ENCODE assay signal across 21 mouse cellular contexts in the genomic region with DNA sequence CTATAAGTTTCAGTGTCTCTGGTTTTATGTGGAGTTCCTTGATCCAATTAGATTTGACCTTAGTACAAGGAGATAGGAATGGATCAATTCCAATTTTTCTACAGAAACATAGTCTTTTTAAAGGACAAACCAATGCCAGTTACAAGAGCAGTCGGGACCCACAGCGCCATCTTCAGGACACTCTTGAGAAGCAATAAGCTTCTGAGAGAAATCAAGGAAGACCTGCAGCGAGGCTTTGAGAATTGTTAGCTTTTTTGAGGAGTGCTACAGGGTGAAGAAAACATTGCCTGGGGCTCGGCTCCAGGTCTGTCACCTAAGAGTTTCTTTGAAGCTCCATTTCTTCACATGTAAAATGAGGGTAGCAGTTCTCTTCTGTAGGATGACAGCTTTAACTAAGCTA.
A peak's percentile ranks its signal among the peaks of the same experiment; 100 is the strongest.
DNase-seq lines count a peak whose midpoint lies in the region; ATAC-seq and TF ChIP-seq lines count a peak whose summit lies in the region.
"Had no signal": no experiment of that assay in that cellular context is flagged by ENCODE, and none has a peak within 500 bp of the region (broad histone marks: within the 10 kb centered on the region; RNA-seq: fewer than 3 reads in every experiment).

No protein-coding gene starts in this region.

- no peaks in the 10 kb centered on the region for H3K36me3 ChIP-seq in intestine, postnatal 0 days (ENCODE audit: control insufficient read depth, insufficient read depth)
- H3K36me3 ChIP-seq in intestine, embryonic 16.5 days (ENCODE audit: control insufficient read depth, insufficient read depth, low read length): no peaks in the 10 kb centered on the region
- no peaks in the 10 kb centered on the region for H3K36me3 ChIP-seq in ES-E14 (ENCODE audit: control insufficient read depth, insufficient read depth, low read length, poor library complexity, severe bottlenecking)
- H3K36me3 ChIP-seq: hindbrain, embryonic 13.5 days; liver, embryonic 13.5 days had no signal

- no peaks in the 10 kb centered on the region for H3K27me3 ChIP-seq in intestine, postnatal 0 days (replicated peaks; ENCODE audit: control insufficient read depth, insufficient read depth, low read length)
- H3K27me3 ChIP-seq in intestine, embryonic 16.5 days (replicated peaks; ENCODE audit: control insufficient read depth, insufficient read depth, low read length): no peaks in the 10 kb centered on the region
- H3K27me3 ChIP-seq: hindbrain, embryonic 13.5 days; liver, embryonic 13.5 days had no signal

- peak; percentile 28 for DNase-seq in A20 (ENCODE audit: low read depth, low spot score)
- DNase-seq in ES-E14 (ENCODE audit: low read depth, low spot score): peak; percentile 33
- peak; percentile 55 for DNase-seq in thymus, postnatal 0 days (ENCODE audit: low spot score)
- DNase-seq in heart, adult 18-20 months: no peak
- DNase-seq in embryo, embryonic 10 days (ENCODE audit: low spot score): no peak
- DNase-seq in embryo, embryonic 9.5 days (ENCODE audit: extremely low spot score): no peak
- DNase-seq: adrenal gland, postnatal 25 days; B cell, adult 2 months; cerebellum, adult 2 months; gastrocnemius, adult 2 months; kidney, adult 11 months; kidney, postnatal 4 days; layer of hippocampus, postnatal 36 days; left cerebral cortex, postnatal 4 days; liver, embryonic 13.5 days; midbrain, embryonic 14.5 days; right cerebral cortex, adult 18-20 months had no signal

- TF ChIP-seq CTCF in intestine, postnatal 0 days (IDR thresholded peaks at IDR 0.05; ENCODE audit: low read depth): peak; percentile 45

- no peaks in the 10 kb centered on the region for H3K9me3 ChIP-seq in intestine, postnatal 0 days (ENCODE audit: control insufficient read depth)
- no peaks in the 10 kb centered on the region for H3K9me3 ChIP-seq in intestine, embryonic 16.5 days (ENCODE audit: control insufficient read depth, low read length)
- H3K9me3 ChIP-seq in ES-E14 (ENCODE audit: control insufficient read depth, insufficient read depth, low read depth, low read length): no peaks in the 10 kb centered on the region
- H3K9me3 ChIP-seq: hindbrain, embryonic 13.5 days; liver, embryonic 13.5 days had no signal

- no peak for ATAC-seq in intestine, postnatal 0 days
- ATAC-seq in intestine, embryonic 16.5 days: no peak
- ATAC-seq: activated CD4-positive, CD25-positive, alpha-beta regulatory T cell, adult 4 months had no signal

- WGBS in intestine, postnatal 0 days: 63% methylated on average over 4 of the region's 4 CpGs
- WGBS in intestine, embryonic 16.5 days: 63% methylated on average over 4 of the region's 4 CpGs

- no peak overlapping the region for H3K9ac ChIP-seq in intestine, postnatal 0 days (ENCODE audit: low read depth, low read length)
- no peak overlapping the region for H3K9ac ChIP-seq in intestine, embryonic 16.5 days (ENCODE audit: low read depth, low read length)
- H3K9ac ChIP-seq in ES-E14 (ENCODE audit: insufficient read depth, low read depth, low read length, poor library complexity, severe bottlenecking): no peak overlapping the region
- H3K9ac ChIP-seq: hindbrain, embryonic 13.5 days; liver, embryonic 13.5 days had no signal

- no peak overlapping the region for H3K4me3 ChIP-seq in intestine, postnatal 0 days (ENCODE audit: low read depth, low read length)
- H3K4me3 ChIP-seq in intestine, embryonic 16.5 days (ENCODE audit: low read length): no peak overlapping the region
- no peak overlapping the region for H3K4me3 ChIP-seq in ES-E14 (ENCODE audit: insufficient read depth in 1 of 2, low read depth in 1 of 2, low read length in 2 of 2, poor library complexity in 1 of 2, severe bottlenecking in 1 of 2)
- H3K4me3 ChIP-seq: gastrocnemius, adult 2 months; hindbrain, embryonic 13.5 days; liver, embryonic 13.5 days had no signal

- no peak overlapping the region for H3K4me2 ChIP-seq in intestine, postnatal 0 days (replicated peaks; ENCODE audit: low read depth)
- no peak overlapping the region for H3K4me2 ChIP-seq in intestine, embryonic 16.5 days (ENCODE audit: low read depth, low read length)
- H3K4me2 ChIP-seq: hindbrain, embryonic 13.5 days; liver, embryonic 13.5 days had no signal

- no peaks in the 10 kb centered on the region; the same call in 1 of the 2 replicates for H3K4me1 ChIP-seq in intestine, postnatal 0 days (replicated peaks; ENCODE audit: control insufficient read depth, insufficient read depth, low read length)
- H3K4me1 ChIP-seq in intestine, embryonic 16.5 days (ENCODE audit: control insufficient read depth, insufficient read depth, low read length): peaks cover 8% of the 10 kb centered on the region; the same call in 1 of the 2 replicates
- no peaks in the 10 kb centered on the region for H3K4me1 ChIP-seq in ES-E14 (ENCODE audit: control insufficient read depth in 2 of 2, insufficient read depth in 2 of 2, low read length in 2 of 2, poor library complexity in 1 of 2)
- H3K4me1 ChIP-seq: liver, embryonic 13.5 days had no signal

- no peak overlapping the region for H3K27ac ChIP-seq in intestine, postnatal 0 days (ENCODE audit: low read depth, low read length)
- no peak overlapping the region for H3K27ac ChIP-seq in intestine, embryonic 16.5 days (ENCODE audit: low read length)
- no peak overlapping the region for H3K27ac ChIP-seq in ES-E14 (ENCODE audit: insufficient read depth, low read depth, low read length, poor library complexity, severe bottlenecking)
- H3K27ac ChIP-seq: gastrocnemius, adult 2 months; hindbrain, embryonic 13.5 days; liver, embryonic 13.5 days had no signal

- in situ Hi-C loops in ES-E14 (cut with MboI; ENCODE audit: low sequenced_read_pairs in 2 of 2, unreplicated experiment in 2 of 2): loop anchor here in 1 of 2 experiments (25.0 kb wide), 1 partner anchor 521 kb away; the partner anchor contains the start of gene Mon2

TF ChIP-seq in ES-E14, 5 proteins besides CTCF, POLR2A, EP300 and RAD21:
- no peak for TF ChIP-seq ZC3H11A (IDR thresholded peaks at IDR 0.05; ENCODE audit: borderline replicate concordance, low read depth, low read length)
- TF ChIP-seq HCFC1 (IDR thresholded peaks at IDR 0.05; ENCODE audit: borderline replicate concordance, insufficient read depth, low read length): no peak
- no peak for TF ChIP-seq CHD2 (IDR thresholded peaks at IDR 0.05; ENCODE audit: low read depth, low read length)
- TF ChIP-seq ZNF384 (IDR thresholded peaks at IDR 0.05; ENCODE audit: low read depth, low read length): no peak
- TF ChIP-seq MAFK (IDR thresholded peaks at IDR 0.05; ENCODE audit: insufficient read depth, low read depth, low read length): no peak
TF ChIP-seq in ES-E14: peak in this region for 0.

Comparison
In these comparisons a context has a peak if more than half of its experiments do, and no peak if none do; other contexts are left out.
1. DNase-seq: peak in A20 (single experiment), ES-E14 (single experiment) and thymus, postnatal 0 days (single experiment); none in heart, adult 18-20 months (0 of 2), embryo, embryonic 10 days (single experiment) and embryo, embryonic 9.5 days (single experiment).